Mouse (Mus musculus) kidney, adult 2 months (tissue): ENCODE results near the gene Plxdc1.

Experiments used
- CTCF ChIP-seq: fragments of 200-500 bp; conservative IDR thresholded peaks from 2 replicates; pipeline ENCODE4 v1.5.1; 2011; ENCODE audit warnings: low read depth, mild to moderate bottlenecking, control low read depth, low read length, moderate library complexity, mixed read lengths; ENCODE audit not compliant: insufficient read depth, insufficient read length
- POLR2A ChIP-seq: fragments of 200-500 bp; IDR thresholded peaks from one replicate; pipeline ENCODE4 v1.6.1; 2011; ENCODE audit warnings: low read depth, low read length, control low read depth

- TF ChIP-seq POLR2A, result no peak
- TF ChIP-seq CTCF, result no peak
Measured at GRCm38 (mm10) chr11:98024516-98024915, 38.3 kb upstream of the Plxdc1 start.
